Mouse (Mus musculus) limb, embryonic 10.5 days (tissue): ENCODE data around the gene Dst. TPM values are rescaled to one million over a fixed set of nuclear protein-coding genes. Genes with fewer than 3 reads are reported as not detected.

Experiments used
- DNase-seq: peaks from one replicate; pipeline ENCODE4 v3.0.0-alpha.2; 2017; ENCODE audit warnings: low spot score
- H3K27ac ChIP-seq: fragments of 300-500 bp; sonication (generic); 2 replicates; pipeline ENCODE4 v1.5.1; 2016; ENCODE audit warnings: mild to moderate bottlenecking
- H3K27me3 ChIP-seq: fragments of 300-500 bp; sonication (generic); 2 replicates; pipeline ENCODE4 v1.6.1; 2016; ENCODE audit warnings: low read depth, mild to moderate bottlenecking; ENCODE audit not compliant: poor library complexity, severe bottlenecking
- H3K36me3 ChIP-seq: fragments of 300-500 bp; sonication (generic); 2 replicates; pipeline ENCODE4 v1.6.1; 2016; ENCODE audit warnings: mild to moderate bottlenecking, moderate library complexity
- H3K4me1 ChIP-seq: fragments of 300-500 bp; sonication (generic); 2 replicates; pipeline ENCODE4 v1.6.1; 2016
- H3K4me3 ChIP-seq: fragments of 300-500 bp; sonication (generic); 2 replicates; pipeline ENCODE4 v1.5.1; 2016; ENCODE audit warnings: mild to moderate bottlenecking, moderate library complexity
- H3K9me3 ChIP-seq: fragments of 300-500 bp; sonication (generic); replicated peaks from 2 replicates; pipeline ENCODE4 v1.6.1; 2016; ENCODE audit warnings: mild to moderate bottlenecking
- WGBS: fragments of 180-500 bp; shearing (Covaris S2); methylation state at CpG from one replicate; pipeline ENCODE4 v1.1.7; 2016; 5-methylcytosine and 5-hydroxymethylcytosine counted together
- polyA plus RNA-seq: library from polyadenylated mRNA; unstranded; fragments of >200 nt; fragmentation: Nextera tagmentation; extraction: Ambion mirVana; gene quantifications from 2 replicates; pipeline ENCODE4 v1.2.1, GENCODE M21; 2016

Gene Dst
- polyA plus RNA-seq, 1 experiment from 2014 or later = 9.7 TPM

DNA sequence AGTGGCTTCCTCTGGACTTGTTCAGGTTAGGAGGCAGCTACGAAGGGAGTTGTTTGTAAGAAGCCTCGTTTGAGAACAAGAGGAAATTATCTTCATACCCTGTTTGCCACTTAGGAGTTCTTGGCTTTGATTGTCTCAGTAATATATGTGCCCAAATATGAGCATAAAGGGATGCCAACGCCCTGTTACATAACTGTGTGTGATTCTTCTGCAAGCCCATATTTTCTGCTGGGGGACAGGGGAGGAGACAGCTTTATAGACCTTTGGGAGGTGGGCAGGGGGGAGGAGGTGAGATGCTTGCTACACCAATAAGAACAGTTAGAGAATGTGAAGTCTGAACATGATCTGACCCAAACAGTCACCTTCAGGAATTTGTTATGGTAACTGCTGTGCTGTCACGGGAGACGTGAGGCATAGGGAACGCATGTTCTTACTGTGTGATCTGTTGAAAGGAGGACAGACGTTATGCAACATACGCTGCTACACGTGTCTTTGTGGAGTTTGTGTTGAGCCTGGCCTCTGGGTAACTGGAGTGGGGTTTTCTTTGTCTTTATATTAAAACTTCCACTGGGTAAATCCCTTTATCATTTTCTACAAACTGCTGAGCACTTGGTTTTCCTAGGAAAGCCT lies 235.0 kb downstream of the Dst start:
- WGBS = 69% methylated on average over 9 of the region's 9 CpGs
- Histone ChIP-seq H3K27me3 (no peaks in the 10 kb centered on the region), H3K27ac (peak overlapping the region; percentile 36; the same call in 1 of the 2 replicates), H3K4me3 (no peak overlapping the region), H3K9me3 (no peaks in the 10 kb centered on the region), H3K36me3 (0 out of 2 replicates have a peak, but pooled peaks cover under 1% of the 10 kb centered on the region), H3K4me1 (peaks cover 29% of the 10 kb centered on the region)
- DNase-seq = no peak

DNA sequence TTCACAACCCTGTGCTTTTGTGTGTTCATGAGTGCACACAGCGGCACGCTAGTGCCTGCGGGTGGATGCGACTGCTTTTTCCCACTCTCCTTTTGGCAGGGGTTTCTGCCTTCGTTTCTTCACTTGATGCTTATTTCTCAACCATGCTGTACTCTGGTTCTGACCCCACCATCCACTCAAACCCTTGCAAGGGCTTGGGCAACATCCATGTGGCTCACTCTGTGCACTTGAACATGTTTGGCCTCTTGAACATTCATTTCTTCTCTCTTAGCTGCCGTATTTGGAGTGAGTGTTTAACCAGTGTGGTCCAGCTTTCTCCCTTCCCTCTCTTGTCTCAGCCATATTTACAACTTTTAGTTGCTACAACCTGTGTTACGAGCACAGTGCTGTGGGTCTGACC lies 236.8 kb downstream of the Dst start:
- no peaks in the 10 kb centered on the region for H3K27me3 ChIP-seq
- H3K36me3 ChIP-seq = 0 out of 2 replicates have a peak, but pooled peaks cover 2% of the 10 kb centered on the region
- no peak overlapping the region for H3K4me3 ChIP-seq
- H3K9me3 ChIP-seq = no peaks in the 10 kb centered on the region
- no peak for DNase-seq
- peaks cover 23% of the 10 kb centered on the region for H3K4me1 ChIP-seq
- H3K27ac ChIP-seq = no peak overlapping the region
- 89% methylated on average over 7 of the region's 7 CpGs for WGBS

DNA sequence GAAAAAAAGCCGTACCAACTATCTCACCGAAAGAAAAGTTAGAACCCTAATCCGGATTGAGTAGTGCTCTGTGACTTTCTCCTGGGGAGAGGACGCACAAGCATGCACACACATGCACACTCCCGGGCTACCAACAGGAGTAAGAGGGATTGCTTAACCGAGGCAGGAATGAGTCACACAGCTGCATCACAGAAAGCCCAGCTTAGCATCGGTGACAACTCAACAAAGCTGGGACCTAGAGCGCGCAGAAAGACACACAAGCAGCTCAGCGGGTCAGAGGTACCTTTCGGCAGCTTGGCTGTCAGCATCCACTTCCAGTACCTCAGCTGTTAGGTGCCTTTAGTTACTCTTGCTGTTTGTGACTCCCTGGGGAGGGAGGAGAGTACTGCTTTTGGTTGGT lies 240.0 kb downstream of the Dst start:
- 96% methylated on average over 11 of the region's 11 CpGs for WGBS
- no peak for DNase-seq
- Histone ChIP-seq H3K27ac (no peak overlapping the region), H3K36me3 (0 out of 2 replicates have a peak, but pooled peaks cover 2% of the 10 kb centered on the region), H3K27me3 (no peaks in the 10 kb centered on the region), H3K4me3 (no peak overlapping the region), H3K9me3 (no peaks in the 10 kb centered on the region), H3K4me1 (0 out of 2 replicates have a peak, but pooled peaks cover 11% of the 10 kb centered on the region)

DNA sequence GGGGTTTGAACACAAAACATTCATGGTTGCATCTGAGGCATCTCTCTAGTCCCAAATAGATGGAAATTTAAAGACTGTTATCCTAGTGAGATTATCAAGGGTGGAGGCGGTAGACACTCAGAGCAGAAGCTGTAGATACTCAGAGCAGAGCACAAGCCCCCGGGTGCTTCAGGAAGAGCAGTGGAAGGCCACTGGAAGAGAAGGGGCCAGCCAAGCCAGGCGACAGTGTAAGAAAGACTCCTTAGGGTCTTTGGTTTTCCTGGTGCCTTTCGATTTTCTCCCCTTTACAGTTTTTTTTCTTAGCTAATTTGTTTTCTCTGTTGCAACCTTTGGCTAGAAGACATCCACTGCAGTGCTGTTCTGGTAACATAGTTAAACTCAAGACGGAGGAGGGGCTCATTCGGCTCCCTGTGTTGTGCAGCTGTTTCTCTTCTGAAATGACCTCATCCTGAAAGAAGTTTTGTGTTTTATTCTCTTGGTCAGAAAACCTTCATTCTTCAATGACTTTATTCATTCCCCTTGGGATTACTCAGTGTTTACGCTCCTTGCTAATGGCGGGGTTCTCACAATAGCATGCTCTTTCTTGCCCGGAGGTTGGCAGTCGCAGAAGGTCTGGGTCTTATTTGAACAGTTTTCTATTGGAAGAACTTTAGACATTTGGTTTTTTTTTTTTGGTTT lies 242.5 kb downstream of the Dst start:
- no peak for DNase-seq

DNA sequence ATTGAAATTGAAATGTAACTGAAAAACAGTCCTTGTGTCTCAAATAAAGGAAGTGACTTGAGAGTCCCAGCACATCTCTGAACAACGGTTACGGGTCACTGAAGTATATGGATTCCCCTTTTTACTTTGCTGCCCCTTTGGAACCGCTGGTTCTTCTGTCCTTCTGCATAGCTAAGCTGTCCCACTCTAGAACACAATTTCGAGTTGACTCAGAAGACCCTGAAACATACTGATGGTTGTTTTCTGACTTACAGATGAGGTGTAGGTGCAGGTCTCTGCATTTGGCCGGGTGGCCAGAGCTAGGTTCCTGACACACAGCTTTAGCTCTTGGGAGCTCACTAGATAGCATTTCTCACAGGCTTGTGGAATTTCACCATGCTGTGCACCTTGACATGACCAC lies 244.7 kb downstream of the Dst start:
- no peaks in the 10 kb centered on the region for H3K27me3 ChIP-seq
- no peak overlapping the region for H3K27ac ChIP-seq
- no peak for DNase-seq
- H3K36me3 ChIP-seq = 0 out of 2 replicates have a peak, but pooled peaks cover 2% of the 10 kb centered on the region
- no peaks in the 10 kb centered on the region for H3K9me3 ChIP-seq
- H3K4me1 ChIP-seq = no peaks in the 10 kb centered on the region
- WGBS = 92% methylated on average over 5 of the region's 5 CpGs
- no peak overlapping the region for H3K4me3 ChIP-seq

More for the DNA sequence above, 242.5 kb downstream of the Dst start:
- no peaks in the 10 kb centered on the region for H3K9me3 ChIP-seq
- 84% methylated on average over 10 of the region's 10 CpGs for WGBS
- H3K36me3 ChIP-seq = 0 out of 2 replicates have a peak, but pooled peaks cover 2% of the 10 kb centered on the region
- H3K27me3 ChIP-seq = no peaks in the 10 kb centered on the region
- H3K4me3 ChIP-seq = no peak overlapping the region
- H3K4me1 ChIP-seq = no peaks in the 10 kb centered on the region
- no peak overlapping the region for H3K27ac ChIP-seq

DNA sequence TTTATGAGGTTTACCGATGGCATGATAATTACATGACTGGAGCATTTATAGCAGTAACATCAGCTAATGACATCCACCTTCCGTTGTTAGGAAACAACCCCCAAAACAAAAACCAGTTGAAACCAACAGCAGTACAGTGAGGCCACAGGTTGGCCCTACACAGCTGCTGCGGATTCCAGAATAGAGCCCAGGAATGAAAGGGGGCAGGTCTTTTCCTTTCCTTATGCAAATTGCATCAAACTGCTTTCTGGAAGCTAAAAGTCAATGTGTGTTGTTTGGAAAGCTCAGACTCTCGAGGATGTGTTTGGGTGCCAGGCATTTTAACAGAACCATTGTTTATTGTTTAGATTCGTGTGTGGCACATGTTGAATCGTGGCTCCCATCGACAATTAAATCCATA lies 248.0 kb downstream of the Dst start:
- Histone ChIP-seq H3K9me3 (no peaks in the 10 kb centered on the region), H3K27me3 (no peaks in the 10 kb centered on the region), H3K4me1 (no peaks in the 10 kb centered on the region), H3K36me3 (no peaks in the 10 kb centered on the region), H3K4me3 (no peak overlapping the region), H3K27ac (no peak overlapping the region)
- WGBS = 91% methylated on average over 7 of the region's 7 CpGs
- no peak for DNase-seq

DNA sequence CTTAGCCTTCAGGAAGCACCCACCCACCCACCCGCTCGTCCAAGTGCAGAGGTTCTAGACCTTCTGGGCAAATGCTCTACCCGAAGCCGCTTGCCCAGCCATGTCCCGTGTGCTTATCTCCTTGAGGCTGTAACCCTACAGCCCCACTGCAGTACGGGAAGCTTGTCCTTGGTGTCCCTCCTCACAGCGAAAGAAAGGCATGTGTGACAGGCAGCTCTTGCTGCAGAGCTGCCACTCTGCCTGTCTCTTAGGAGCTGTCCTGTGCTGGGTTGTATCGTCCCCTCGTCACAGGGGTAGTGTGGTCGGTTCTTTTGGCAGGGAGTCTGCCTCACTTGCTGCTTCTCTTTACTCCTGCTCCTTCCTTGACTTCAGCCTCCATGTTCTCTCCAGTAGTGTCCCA lies 249.7 kb downstream of the Dst start:
- Histone ChIP-seq H3K9me3 (no peaks in the 10 kb centered on the region), H3K27me3 (no peaks in the 10 kb centered on the region), H3K4me1 (no peaks in the 10 kb centered on the region), H3K4me3 (no peak overlapping the region), H3K36me3 (no peaks in the 10 kb centered on the region), H3K27ac (no peak overlapping the region)
- no peak for DNase-seq
- WGBS = 92% methylated on average over 10 of the region's 10 CpGs

DNA sequence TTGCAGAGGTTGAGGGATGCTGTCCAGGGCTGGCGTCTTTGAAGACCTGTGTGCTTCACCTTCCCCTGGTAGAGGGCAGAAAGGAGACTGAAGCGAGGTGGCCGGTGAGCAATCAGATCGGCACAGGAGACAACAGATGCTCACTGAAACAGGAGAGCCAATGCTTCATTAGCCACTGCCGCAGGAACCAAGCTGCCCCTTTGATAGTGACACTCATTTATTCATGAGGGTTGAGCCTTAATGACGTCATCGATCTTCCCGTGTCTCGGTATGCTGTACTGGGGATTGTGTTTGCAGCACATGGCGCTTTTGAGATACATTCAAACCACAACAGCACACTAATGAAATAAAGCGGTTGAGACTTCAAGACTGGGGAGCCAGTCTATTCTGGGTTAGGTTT lies 250.8 kb downstream of the Dst start:
- no peaks in the 10 kb centered on the region for H3K36me3 ChIP-seq
- no peak overlapping the region for H3K4me3 ChIP-seq
- H3K9me3 ChIP-seq = no peaks in the 10 kb centered on the region
- no peak overlapping the region for H3K27ac ChIP-seq
- H3K27me3 ChIP-seq = no peaks in the 10 kb centered on the region
- 83% methylated on average over 11 of the region's 11 CpGs for WGBS
- no peak for DNase-seq
- H3K4me1 ChIP-seq = no peaks in the 10 kb centered on the region

DNA sequence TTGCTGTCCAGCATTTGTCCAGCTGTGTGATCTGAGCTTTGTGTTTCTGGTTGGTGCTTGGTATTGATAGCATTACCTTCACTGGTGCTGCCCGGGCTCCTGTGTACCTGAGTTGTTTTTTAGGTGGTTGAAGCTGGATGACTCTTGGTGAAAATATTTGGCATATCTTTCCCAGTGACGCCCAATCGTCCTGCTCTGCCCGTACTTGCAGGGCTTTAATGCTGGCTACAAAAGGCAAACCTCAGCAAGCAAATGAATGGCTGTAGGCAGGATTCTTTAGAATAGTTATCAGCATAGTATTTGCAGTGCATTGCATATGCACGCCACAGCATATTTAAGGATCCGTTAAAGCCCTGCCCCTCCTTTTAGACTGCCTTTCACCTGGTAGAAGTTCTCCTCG lies 251.9 kb downstream of the Dst start:
- Histone ChIP-seq H3K4me3 (no peak overlapping the region), H3K27me3 (no peaks in the 10 kb centered on the region), H3K36me3 (0 out of 2 replicates have a peak, but pooled peaks cover under 1% of the 10 kb centered on the region), H3K4me1 (no peaks in the 10 kb centered on the region), H3K9me3 (no peaks in the 10 kb centered on the region), H3K27ac (no peak overlapping the region)
- DNase-seq = no peak
- 81% methylated on average over 7 of the region's 7 CpGs for WGBS

DNA sequence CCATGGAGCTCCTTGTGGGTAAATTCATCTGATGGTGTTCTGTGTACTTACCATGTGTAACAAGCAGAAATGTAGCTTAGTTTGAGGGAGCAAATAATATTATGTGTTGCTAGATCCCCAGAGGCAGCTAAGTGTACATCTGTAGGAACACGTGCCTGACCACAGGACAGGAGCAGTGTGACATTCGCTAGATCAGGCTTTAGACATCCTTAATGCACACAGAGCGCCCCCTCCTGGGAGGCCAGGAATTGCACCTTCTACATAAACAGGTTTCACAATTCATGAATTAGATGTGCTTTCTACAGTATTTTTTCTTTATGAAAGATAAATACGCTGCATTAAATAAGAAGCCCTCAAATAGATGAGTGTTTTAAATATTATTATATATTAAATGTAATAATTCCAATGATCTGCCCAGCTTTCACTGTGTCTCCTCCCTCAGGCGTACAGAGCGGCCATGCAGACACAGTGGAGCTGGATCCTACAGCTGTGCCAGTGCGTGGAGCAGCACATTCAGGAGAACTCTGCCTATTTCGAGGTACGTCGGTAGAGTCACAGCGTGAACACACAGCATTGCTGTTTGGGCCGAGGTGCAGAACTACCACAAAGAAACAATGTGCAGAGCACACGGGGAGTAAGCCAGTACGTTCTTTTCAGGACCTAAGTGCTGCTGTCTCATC lies 256.7 kb downstream of the Dst start:
- DNase-seq = peak; percentile 74
- peaks cover 21% of the 10 kb centered on the region for H3K36me3 ChIP-seq
- no peaks in the 10 kb centered on the region for H3K4me1 ChIP-seq
- no peak overlapping the region for H3K27ac ChIP-seq
- no peak overlapping the region for H3K4me3 ChIP-seq
- whole genome bisulfite sequencing = 71% methylated on average over 14 of the region's 14 CpGs
- H3K27me3 ChIP-seq = no peaks in the 10 kb centered on the region
- no peaks in the 10 kb centered on the region for H3K9me3 ChIP-seq

DNA sequence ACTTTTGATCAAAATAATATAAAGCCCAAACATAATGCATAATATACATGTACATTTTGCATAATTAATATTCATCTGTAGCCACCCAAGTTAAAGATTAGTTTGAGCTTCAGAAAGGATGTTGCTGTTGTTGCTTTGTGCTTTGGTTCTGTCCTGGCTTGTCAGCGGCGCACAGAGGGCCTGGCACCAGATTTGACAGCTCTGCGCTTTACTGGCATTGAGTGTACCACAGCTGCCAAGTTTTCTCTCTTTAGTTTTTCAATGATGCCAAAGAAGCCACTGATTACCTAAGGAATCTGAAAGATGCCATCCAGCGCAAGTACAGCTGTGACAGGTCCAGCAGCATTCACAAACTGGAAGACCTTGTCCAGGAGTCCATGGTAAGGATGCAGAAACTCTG lies 257.9 kb downstream of the Dst start:
- no peaks in the 10 kb centered on the region for H3K9me3 ChIP-seq
- H3K36me3 ChIP-seq = peaks cover 31% of the 10 kb centered on the region
- H3K4me1 ChIP-seq = no peaks in the 10 kb centered on the region
- H3K27me3 ChIP-seq = no peaks in the 10 kb centered on the region
- 97% methylated on average over 4 of the region's 4 CpGs for WGBS
- no peak for DNase-seq
- no peak overlapping the region for H3K27ac ChIP-seq
- no peak overlapping the region for H3K4me3 ChIP-seq

DNA sequence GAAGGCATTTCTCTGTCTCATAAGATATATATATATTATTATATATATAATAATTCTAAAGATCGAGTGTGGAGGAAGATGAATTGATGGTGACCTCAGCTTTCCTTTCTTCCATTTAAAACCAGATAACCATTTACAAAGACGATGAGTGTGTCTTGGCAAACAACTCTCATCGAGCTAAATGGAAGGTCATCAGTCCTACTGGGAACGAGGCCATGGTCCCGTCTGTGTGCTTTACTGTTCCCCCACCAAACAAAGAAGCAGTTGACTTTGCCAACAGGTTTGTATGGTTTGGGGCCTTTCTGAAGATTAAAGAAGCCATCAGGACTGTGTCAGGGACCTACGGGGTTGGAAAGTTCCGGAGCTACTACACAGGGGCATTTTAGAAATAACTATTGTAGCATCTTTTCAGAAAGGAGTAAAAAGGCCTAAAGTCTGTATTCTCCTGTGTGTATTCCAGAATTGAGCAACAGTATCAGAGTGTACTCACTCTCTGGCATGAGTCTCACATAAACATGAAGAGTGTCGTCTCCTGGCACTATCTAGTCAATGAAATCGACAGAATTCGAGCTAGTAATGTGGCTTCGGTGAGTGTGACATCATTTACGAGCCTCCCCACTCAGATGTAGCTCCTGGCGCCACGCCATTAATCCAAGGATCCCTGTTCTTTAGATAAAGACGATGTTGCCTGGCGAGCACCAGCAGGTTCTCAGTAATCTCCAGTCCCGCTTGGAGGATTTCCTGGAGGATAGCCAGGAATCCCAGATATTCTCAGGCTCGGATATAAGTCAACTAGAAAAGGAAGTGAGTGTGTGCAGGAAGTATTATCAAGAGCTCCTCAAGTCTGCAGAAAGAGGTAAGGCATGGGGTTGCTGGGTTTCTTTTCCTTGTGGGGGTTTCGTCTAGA lies 259.4 kb downstream of the Dst start:
- Histone ChIP-seq H3K9me3 (no peaks in the 10 kb centered on the region), H3K4me3 (no peak overlapping the region), H3K27me3 (no peaks in the 10 kb centered on the region), H3K36me3 (peaks cover 40% of the 10 kb centered on the region), H3K27ac (no peak overlapping the region), H3K4me1 (no peaks in the 10 kb centered on the region)
- DNase-seq = no peak
- WGBS = 89% methylated on average over 19 of the region's 19 CpGs
